Mouse (Mus musculus) intestine, embryonic 14.5 days (tissue): ENCODE data around the gene Tdo2. TPM values are rescaled to one million over a fixed set of nuclear protein-coding genes. Genes with fewer than 3 reads are reported as not detected.

Source experiments
- ATAC-seq: fragments of 200-750 bp; cut with Nextera tagmentation; replicated peaks from 2 replicates; pipeline ENCODE4 v1.8.0; 2017; ENCODE audit warnings: low read depth, moderate number of reproducible peaks, moderate TSS enrichment, moderate library complexity; ENCODE audit not compliant: low FRiP score, low TSS enrichment
- DNase-seq: peaks from one replicate; pipeline ENCODE4 v3.0.0-alpha.2; 2018; ENCODE audit warnings: low spot score
- H3K27ac ChIP-seq: fragments of 300-500 bp; sonication (generic); 2 replicates; pipeline ENCODE4 v1.5.1; 2014; ENCODE audit warnings: low read depth, mild to moderate bottlenecking, control low read depth
- H3K27me3 ChIP-seq: fragments of 300-500 bp; sonication (generic); replicated peaks from 2 replicates; pipeline ENCODE4 v1.6.1; 2014; ENCODE audit warnings: low read length, control low read depth; ENCODE audit not compliant: control insufficient read depth, insufficient read depth
- H3K36me3 ChIP-seq: fragments of 300-500 bp; sonication (generic); 2 replicates; pipeline ENCODE4 v1.6.1; 2014; ENCODE audit warnings: low read length, control low read depth; ENCODE audit not compliant: control insufficient read depth, insufficient read depth
- H3K4me1 ChIP-seq: fragments of 300-500 bp; sonication (generic); replicated peaks from 2 replicates; pipeline ENCODE4 v1.6.1; 2014; ENCODE audit warnings: low read length, control low read depth, mixed read lengths; ENCODE audit not compliant: control insufficient read depth, insufficient read depth
- H3K4me2 ChIP-seq: fragments of 300-500 bp; sonication (generic); 2 replicates; pipeline ENCODE4 v1.6.1; 2014; ENCODE audit warnings: low read length
- H3K4me3 ChIP-seq: fragments of 300-500 bp; sonication (generic); 2 replicates; pipeline ENCODE4 v1.5.1; 2014; ENCODE audit warnings: low read depth, low read length, control low read depth, mixed read lengths
- H3K9ac ChIP-seq: fragments of 300-500 bp; sonication (generic); 2 replicates; pipeline ENCODE4 v1.6.1; 2014; ENCODE audit warnings: mild to moderate bottlenecking, low read length
- H3K9me3 ChIP-seq: fragments of 300-500 bp; sonication (generic); 2 replicates; pipeline ENCODE4 v1.6.1; 2016; ENCODE audit warnings: low read length, control low read depth; ENCODE audit not compliant: control insufficient read depth
- WGBS: fragments of 180-500 bp; shearing (Covaris S2); extraction: QIAGEN DNeasy Blood & Tissue Kit; methylation state at CpG from one replicate; pipeline ENCODE4 v1.1.7; 2014; 5-methylcytosine and 5-hydroxymethylcytosine counted together
- polyA plus RNA-seq: library from polyadenylated mRNA; unstranded; fragments of >200 nt; fragmentation: Nextera tagmentation; extraction: Ambion mirVana; gene quantifications from 2 replicates; pipeline ENCODE4 v1.2.1, GENCODE M21; 2014

Tdo2 gene
- polyA plus RNA-seq, 1 experiment from 2014 or later: 3.1 TPM

DNA sequence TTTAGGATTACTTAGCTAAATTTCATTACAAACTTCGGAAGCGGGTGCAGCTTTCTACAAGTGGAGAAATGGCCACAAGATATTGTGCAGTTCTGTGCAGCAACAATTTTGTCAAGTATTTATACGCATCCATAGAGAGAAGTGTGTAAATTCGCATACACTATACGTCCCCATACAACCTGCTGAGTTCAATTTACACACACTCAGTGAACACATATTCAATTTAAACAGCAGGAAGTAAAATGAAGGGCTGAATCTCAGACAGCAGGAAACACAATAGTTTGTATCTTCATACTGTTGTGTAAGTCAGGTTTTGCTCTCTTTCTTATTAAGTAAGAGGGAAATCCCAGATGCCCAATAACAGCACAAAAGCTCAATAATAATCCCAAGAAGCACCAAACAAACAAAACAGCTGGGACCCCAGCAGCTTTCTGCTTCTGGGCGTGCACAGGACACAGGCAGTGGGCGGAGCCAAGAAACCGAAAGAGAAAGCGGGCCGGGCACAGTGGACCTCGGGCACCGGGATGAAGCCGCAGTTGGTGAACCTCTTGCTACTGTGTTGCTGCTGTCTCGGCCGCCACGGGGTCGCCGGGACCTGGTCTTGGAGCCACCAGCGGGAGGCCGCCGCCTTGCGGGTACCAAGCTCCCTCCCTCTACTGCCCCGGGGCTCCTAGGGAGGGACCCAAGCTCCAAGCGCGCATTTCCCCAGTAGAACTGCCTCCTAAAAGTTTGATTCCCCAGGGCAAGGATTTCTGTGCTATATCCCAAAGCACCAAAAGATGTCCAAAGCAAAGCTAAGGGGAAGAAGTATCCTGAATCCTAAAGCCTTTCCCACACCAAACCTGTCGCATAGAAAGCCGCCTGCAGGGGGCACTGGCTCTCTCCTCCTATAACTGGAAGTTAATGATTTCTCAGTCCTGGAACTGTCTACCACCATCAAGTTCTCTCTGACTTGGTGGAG, 43.6 kb downstream of the Tdo2 start, which contains the start of gene Ctso:
Gene Ctso (plus strand): TSS at position 461 of the 961 bp plus-strand sequence.
- no peaks in the 10 kb centered on the region for H3K27me3 ChIP-seq
- DNase-seq (peak; percentile 94), ATAC-seq (peak; percentile 91)
- H3K36me3 ChIP-seq: no peaks in the 10 kb centered on the region
- no peaks in the 10 kb centered on the region; the same call in 1 of the 2 replicates for H3K4me1 ChIP-seq
- H3K9me3 ChIP-seq: no peaks in the 10 kb centered on the region
- WGBS: 13% methylated on average over 27 of the region's 27 CpGs
- peak within 1 kb of the TSS; percentile 38 for H3K4me2 ChIP-seq
- peak within 1 kb of the TSS; percentile 90 for H3K9ac ChIP-seq
- peak within 1 kb of the TSS; percentile 91 for H3K27ac ChIP-seq
- peak within 1 kb of the TSS; percentile 85 for H3K4me3 ChIP-seq

DNA sequence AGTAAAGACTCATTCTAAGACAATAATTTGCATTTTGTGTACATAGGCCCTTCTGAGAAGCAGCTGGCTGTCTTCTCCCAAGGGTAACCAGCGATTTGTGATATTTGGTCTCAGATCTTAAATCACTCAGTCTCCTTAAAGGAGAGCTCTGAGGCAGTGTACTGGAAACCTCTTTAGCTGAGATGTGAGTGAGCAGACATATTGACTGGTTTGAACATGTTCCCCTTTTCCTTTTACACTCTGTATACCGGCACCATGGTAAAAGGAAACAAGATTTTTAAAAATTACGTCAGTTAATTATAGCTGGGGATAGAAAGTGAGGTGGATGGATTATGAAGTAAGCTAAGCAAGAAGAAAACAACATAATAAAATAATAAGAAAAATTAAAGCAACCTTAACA, 44.3 kb downstream of the Tdo2 start:
- no peaks in the 10 kb centered on the region for H3K27me3 ChIP-seq
- no peak for DNase-seq
- no peak for ATAC-seq
- no peak overlapping the region for H3K9ac ChIP-seq
- H3K4me2 ChIP-seq: no peak overlapping the region
- H3K4me1 ChIP-seq: no peaks in the 10 kb centered on the region; the same call in 1 of the 2 replicates
- 80% methylated on average over 3 of the region's 3 CpGs for WGBS
- H3K9me3 ChIP-seq: no peaks in the 10 kb centered on the region
- H3K4me3 ChIP-seq: no peak overlapping the region
- H3K27ac ChIP-seq: no peak overlapping the region
- no peaks in the 10 kb centered on the region for H3K36me3 ChIP-seq

DNA sequence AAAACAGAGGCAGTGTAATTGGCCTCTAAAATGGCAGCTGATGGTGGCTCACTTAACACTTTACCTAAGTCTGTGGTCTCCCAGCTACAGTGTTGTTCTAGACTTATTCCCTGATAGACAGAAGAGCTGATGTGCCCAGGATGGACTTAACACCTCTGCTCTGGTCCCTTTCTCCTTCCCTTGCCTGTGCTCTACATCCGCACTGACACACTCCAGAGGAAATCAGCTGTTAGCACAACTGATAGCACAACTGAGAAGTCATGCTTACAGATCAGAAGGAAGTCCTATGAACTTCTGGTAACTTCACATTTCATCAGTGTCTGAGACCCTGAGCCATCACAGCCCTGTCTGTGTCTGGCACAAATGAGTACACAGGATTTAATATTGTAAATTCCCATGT, 46.9 kb downstream of the Tdo2 start:
- ATAC-seq (no peak), DNase-seq (no peak)
- H3K4me2 ChIP-seq: no peak overlapping the region
- H3K9ac ChIP-seq: no peak overlapping the region
- H3K27ac ChIP-seq: no peak overlapping the region
- no peak overlapping the region for H3K4me3 ChIP-seq
- no peaks in the 10 kb centered on the region for H3K36me3 ChIP-seq
- WGBS: 81% methylated on average over 1 of the region's 1 CpGs
- no peaks in the 10 kb centered on the region for H3K27me3 ChIP-seq
- H3K9me3 ChIP-seq: no peaks in the 10 kb centered on the region
- H3K4me1 ChIP-seq: no peaks in the 10 kb centered on the region; the same call in 1 of the 2 replicates

DNA sequence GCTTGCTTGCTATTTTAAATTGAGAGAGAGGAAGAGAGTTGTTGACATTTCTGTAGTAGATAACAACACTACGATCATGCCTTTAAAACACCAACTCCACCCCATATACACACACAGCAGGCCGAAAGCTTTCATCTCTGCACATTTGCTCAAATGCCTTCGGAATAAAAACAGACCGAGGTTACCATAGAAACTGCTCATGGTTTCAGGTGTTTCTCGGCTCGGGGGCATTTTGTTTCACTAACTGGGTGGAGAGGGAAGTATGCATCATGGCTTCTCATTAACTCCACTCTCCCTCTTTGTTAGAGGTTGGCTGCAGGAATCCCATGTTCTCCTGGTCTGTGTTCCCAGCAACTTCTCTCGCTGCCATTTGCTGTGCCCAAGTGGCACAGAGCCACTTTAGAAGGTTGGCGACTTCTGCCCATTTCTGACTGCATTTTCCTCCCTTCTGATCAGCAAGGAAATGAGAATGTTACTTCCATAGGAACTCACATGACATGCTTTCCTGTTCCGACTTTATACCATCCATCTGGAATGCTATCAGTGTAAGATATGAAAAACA, 49.2 kb downstream of the Tdo2 start:
- H3K9ac ChIP-seq: no peak overlapping the region
- H3K27ac ChIP-seq: no peak overlapping the region
- DNase-seq: no peak
- H3K4me3 ChIP-seq: no peak overlapping the region
- ATAC-seq: no peak
- H3K36me3 ChIP-seq: no peaks in the 10 kb centered on the region
- 52% methylated on average over 9 of the region's 9 CpGs for WGBS
- H3K27me3 ChIP-seq: no peaks in the 10 kb centered on the region
- no peak overlapping the region for H3K4me2 ChIP-seq
- no peaks in the 10 kb centered on the region for H3K4me1 ChIP-seq
- H3K9me3 ChIP-seq: no peaks in the 10 kb centered on the region

DNA sequence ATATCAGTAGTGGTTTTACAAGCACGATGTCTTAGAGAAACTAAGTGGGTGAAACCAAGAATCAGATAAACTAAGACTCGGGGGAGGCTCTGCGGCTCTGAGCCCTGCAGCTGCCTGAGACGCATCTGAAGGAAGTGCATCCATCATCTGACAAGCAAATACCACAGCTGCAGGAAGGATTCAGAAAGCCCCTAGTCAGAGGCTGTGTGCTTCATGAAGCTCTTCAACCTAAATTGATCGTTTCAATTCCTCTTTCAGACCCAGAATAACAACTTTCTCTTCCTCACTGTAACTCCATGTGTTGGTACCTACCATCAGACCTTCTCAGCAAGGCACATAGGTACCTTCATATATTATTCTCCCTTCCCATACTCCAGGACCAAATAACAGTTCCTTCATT, 50.1 kb downstream of the Tdo2 start:
- H3K27me3 ChIP-seq: no peaks in the 10 kb centered on the region
- DNase-seq (no peak), ATAC-seq (no peak)
- H3K9ac ChIP-seq: no peak overlapping the region
- H3K4me2 ChIP-seq: no peak overlapping the region
- H3K27ac ChIP-seq: no peak overlapping the region
- H3K9me3 ChIP-seq: no peaks in the 10 kb centered on the region
- no peaks in the 10 kb centered on the region for H3K4me1 ChIP-seq
- no peaks in the 10 kb centered on the region for H3K36me3 ChIP-seq
- no peak overlapping the region for H3K4me3 ChIP-seq
- 16% methylated on average over 5 of the region's 5 CpGs for WGBS

DNA sequence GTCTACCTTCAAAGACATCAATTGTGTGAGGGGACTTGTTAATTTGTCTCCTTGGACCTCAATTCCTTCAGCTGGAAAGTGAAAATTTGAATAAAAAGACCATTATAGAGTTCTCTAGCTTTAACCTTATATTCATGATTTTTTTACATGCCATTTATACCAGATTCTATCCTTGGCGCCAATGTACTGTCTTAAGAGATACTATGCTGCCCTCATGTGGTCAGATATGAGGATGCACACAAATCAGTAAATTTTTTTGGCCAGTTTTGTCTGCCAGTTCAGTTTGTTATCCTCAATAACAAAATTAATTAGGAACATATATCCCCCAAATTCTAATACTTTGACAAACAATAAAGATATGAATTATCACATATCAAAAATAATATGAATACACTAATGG, 51.1 kb downstream of the Tdo2 start:
- ATAC-seq (no peak), DNase-seq (no peak)
- no peaks in the 10 kb centered on the region for H3K27me3 ChIP-seq
- H3K27ac ChIP-seq: no peak overlapping the region
- 0% methylated on average over 1 of the region's 1 CpGs for WGBS
- H3K9me3 ChIP-seq: no peaks in the 10 kb centered on the region
- no peaks in the 10 kb centered on the region for H3K4me1 ChIP-seq
- no peaks in the 10 kb centered on the region for H3K36me3 ChIP-seq
- H3K4me2 ChIP-seq: no peak overlapping the region
- H3K9ac ChIP-seq: no peak overlapping the region
- H3K4me3 ChIP-seq: no peak overlapping the region

DNA sequence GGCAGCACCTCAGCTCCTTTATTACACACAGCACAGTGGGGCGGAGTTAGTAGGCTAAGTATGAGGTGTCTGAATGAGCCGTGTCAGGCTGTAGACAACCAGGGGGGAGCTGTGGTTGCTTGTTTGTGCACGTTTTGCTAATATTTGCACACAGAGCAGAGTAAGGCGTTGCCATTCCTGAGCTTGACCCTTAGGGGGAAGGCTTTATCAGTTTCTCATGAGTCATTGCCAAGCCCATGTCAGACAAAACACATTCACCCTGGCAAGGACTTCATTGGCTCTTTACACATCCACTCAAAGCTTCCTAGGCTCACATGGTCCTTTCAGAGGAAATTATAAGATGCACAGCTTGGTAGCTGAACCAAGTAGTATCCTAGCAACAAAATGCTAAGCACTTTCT, 53.1 kb downstream of the Tdo2 start:
- Histone ChIP-seq H3K36me3 (no peaks in the 10 kb centered on the region), H3K4me2 (no peak overlapping the region), H3K9ac (no peak overlapping the region), H3K4me1 (no peaks in the 10 kb centered on the region), H3K4me3 (no peak overlapping the region), H3K27ac (no peak overlapping the region), H3K9me3 (no peaks in the 10 kb centered on the region), H3K27me3 (no peaks in the 10 kb centered on the region)
- 51% methylated on average over 4 of the region's 4 CpGs for WGBS
- ATAC-seq: no peak; the same call in 1 of the 2 replicates
- DNase-seq: no peak

DNA sequence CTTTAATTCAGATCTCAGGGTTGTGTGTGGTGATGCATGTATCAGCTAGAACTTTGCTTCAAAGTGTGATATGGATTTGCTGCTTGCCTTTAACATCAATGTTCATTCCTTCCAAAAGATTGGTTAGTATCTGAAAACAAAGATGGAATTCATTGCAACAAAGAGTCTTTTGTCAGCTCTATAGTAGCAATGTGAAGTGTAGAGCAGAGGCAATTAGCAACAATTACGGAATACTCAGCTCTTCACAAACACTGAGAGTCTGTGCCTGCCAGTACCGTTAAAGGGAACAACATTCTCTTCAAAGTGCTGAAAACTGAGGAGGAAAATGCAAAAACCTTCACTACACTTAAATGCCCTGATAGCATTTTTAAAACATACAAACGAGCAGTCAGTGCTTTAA, 56.3 kb downstream of the Tdo2 start:
- Histone ChIP-seq H3K4me2 (no peak overlapping the region), H3K4me3 (no peak overlapping the region), H3K27me3 (no peaks in the 10 kb centered on the region), H3K36me3 (no peaks in the 10 kb centered on the region), H3K9ac (no peak overlapping the region), H3K27ac (no peak overlapping the region), H3K9me3 (no peaks in the 10 kb centered on the region), H3K4me1 (no peaks in the 10 kb centered on the region)
- no peak for ATAC-seq
- no peak for DNase-seq
- WGBS: 63% methylated on average over 3 of the region's 3 CpGs
